Mouse (Mus musculus) olfactory bulb, adult 2 months (tissue): ENCODE measurements around the gene 1700017B05Rik.

Source experiments
- CTCF ChIP-seq: fragments of 200-500 bp; IDR thresholded peaks from 2 replicates; pipeline ENCODE4 v1.5.1; 2012; ENCODE audit warnings: low read depth, mild to moderate bottlenecking, low read length, moderate library complexity; ENCODE audit not compliant: insufficient read depth
- POLR2A ChIP-seq: fragments of 200-500 bp; IDR thresholded peaks from 2 replicates; pipeline ENCODE4 v1.6.1; 2012; ENCODE audit warnings: mild to moderate bottlenecking, low read depth, low read length, moderate library complexity; ENCODE audit not compliant: insufficient read depth

DNA sequence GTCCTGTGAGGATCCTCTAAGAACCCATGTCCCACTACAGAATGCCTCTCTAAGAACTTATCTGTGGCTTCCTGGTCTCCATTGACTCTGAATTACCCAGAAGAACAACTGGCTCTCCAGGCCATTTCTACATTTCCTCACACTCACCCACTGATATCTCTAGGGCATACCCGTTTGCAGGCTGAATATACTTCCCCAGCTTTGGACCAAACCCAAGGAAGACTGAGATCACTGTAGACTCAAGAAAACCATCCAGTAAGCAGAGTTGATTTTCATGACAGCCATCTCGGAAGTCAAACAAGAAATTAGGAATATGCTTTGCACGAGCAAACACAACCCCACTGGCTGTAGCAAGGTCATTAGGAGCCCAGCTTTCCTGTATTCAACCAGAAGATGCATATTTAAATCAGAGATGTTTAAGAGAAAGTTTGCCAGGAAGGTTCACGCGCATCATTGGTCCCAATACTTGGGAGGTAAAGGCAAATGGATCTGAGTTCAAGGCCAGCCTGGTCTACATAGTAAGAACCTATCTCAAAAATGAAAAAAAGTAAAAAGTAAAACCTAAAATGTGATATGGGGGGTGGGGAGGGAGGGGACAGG, 30.0 kb downstream of the 1700017B05Rik start:
- no peak for TF ChIP-seq POLR2A
- no peak for TF ChIP-seq CTCF
